Mouse (Mus musculus): ENCODE measurements at regions not wholly inside any gene's neighbourhood (a gene's known extent, or its start where the extent isn't known, plus 50 kb on each side); places are given as distances from the start of the nearest gene placed in this dataset.

- TF ChIP-seq CTCF (IDR thresholded peaks at IDR 0.05) (no peak), POLR2A (IDR thresholded peaks at IDR 0.05; ENCODE audit: insufficient read depth, low read depth, low read length) (no peak)
Measured at GRCm38 (mm10) chr5:80539997-80540396, 479.9 kb upstream of the Adgrl3 start.

Data from heart, adult 2 months (tissue).